Mouse (Mus musculus): ENCODE data around the gene Tmprss5. TPM values are rescaled to one million over a fixed set of nuclear protein-coding genes. Genes with fewer than 3 reads are reported as not detected.

Gene Tmprss5
- polyA plus RNA-seq, 1 experiment, result 0.12 TPM

DNA sequence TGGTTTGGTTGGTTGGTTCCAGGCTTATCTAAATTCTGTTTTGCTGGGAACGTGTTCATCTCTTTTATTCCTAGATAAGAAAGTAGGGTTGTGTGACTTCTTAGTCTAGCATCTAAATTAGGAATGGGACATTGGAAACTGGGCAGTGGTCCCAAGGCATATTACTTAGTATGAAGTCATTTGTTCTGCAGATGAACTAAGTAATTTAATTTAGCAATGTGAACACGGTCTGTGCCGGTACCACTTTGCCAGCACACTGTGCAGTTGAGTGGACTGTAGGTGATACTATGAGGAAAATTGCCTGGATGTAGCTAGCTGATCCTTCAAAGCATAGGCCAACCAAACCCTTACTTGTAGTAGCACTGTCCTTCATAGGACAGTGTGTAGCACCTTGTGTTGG, 4.2 kb upstream of the Tmprss5 start:
- peaks cover 52% of the 10 kb centered on the region for H3K36me3 ChIP-seq (ENCODE audit: control insufficient read depth, insufficient read depth, low read length)
- WGBS, result over 99% methylated on average over 3 of the region's 3 CpGs
- H3K4me3 ChIP-seq (ENCODE audit: control insufficient read depth, insufficient read depth, low read length), result no peak overlapping the region
- DNase-seq, result no peak
- H3K27ac ChIP-seq (ENCODE audit: control insufficient read depth, insufficient read depth, low read length), result no peak overlapping the region
- H3K27me3 ChIP-seq (ENCODE audit: control insufficient read depth, insufficient read depth, low read length), result no peaks in the 10 kb centered on the region
- TF ChIP-seq POLR2A (IDR thresholded peaks at IDR 0.05; ENCODE audit: control insufficient read depth, extremely low read depth, insufficient read depth, low read length, poor library complexity) (no peak), CTCF (IDR thresholded peaks at IDR 0.05; ENCODE audit: borderline replicate concordance, control insufficient read depth, extremely low read depth, insufficient read depth, low read length, poor library complexity) (no peak)
- no peaks in the 10 kb centered on the region for H3K4me1 ChIP-seq (replicated peaks; ENCODE audit: control insufficient read depth, insufficient read depth, low read length)

DNA sequence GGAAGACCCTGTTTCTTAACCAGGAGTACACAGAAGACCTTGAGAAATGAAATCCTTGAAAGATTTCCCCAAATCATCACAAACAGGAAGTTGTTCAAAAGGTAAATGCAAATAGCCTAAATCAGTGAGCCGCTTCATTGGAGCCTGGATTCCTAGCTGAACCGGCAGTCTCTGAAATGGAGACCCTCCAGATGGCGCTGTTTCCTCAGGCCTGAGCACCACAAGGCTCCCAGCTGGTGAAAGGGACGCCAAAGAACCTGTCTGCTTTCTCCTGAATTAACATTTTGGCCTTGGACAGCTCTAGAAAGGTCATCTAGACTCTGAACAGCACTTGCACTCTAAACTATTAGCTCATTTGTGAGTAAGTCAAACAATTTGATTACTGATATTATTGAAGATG, 501 bp downstream of the Tmprss5 start:
- H3K36me3 ChIP-seq (ENCODE audit: control insufficient read depth, insufficient read depth, low read length), result peaks cover 28% of the 10 kb centered on the region
- 46% methylated on average over 4 of the region's 4 CpGs for WGBS
- peak; percentile 51 for DNase-seq
- no peaks in the 10 kb centered on the region for H3K4me1 ChIP-seq (replicated peaks; ENCODE audit: control insufficient read depth, insufficient read depth, low read length)
- no peak overlapping the region for H3K4me3 ChIP-seq (ENCODE audit: control insufficient read depth, insufficient read depth, low read length)
- H3K27me3 ChIP-seq (ENCODE audit: control insufficient read depth, insufficient read depth, low read length), result no peaks in the 10 kb centered on the region
- H3K27ac ChIP-seq (ENCODE audit: control insufficient read depth, insufficient read depth, low read length), result no peak overlapping the region
- TF ChIP-seq CTCF (IDR thresholded peaks at IDR 0.05; ENCODE audit: borderline replicate concordance, control insufficient read depth, extremely low read depth, insufficient read depth, low read length, poor library complexity) (0 out of 2 replicates have a peak, but pooled peaks have one; percentile 45), POLR2A (IDR thresholded peaks at IDR 0.05; ENCODE audit: control insufficient read depth, extremely low read depth, insufficient read depth, low read length, poor library complexity) (no peak)

- no peak for DNase-seq
- no peaks in the 10 kb centered on the region for H3K27me3 ChIP-seq (ENCODE audit: control insufficient read depth, insufficient read depth, low read length)
- no peak overlapping the region for H3K4me3 ChIP-seq (ENCODE audit: control insufficient read depth, insufficient read depth, low read length)
- H3K36me3 ChIP-seq (ENCODE audit: control insufficient read depth, insufficient read depth, low read length), result no peaks in the 10 kb centered on the region
- no peak for TF ChIP-seq POLR2A (IDR thresholded peaks at IDR 0.05; ENCODE audit: control insufficient read depth, extremely low read depth, insufficient read depth, low read length, poor library complexity)
- no peak for TF ChIP-seq CTCF (IDR thresholded peaks at IDR 0.05; ENCODE audit: borderline replicate concordance, control insufficient read depth, extremely low read depth, insufficient read depth, low read length, poor library complexity)
- H3K4me1 ChIP-seq (replicated peaks; ENCODE audit: control insufficient read depth, insufficient read depth, low read length), result no peaks in the 10 kb centered on the region
- H3K27ac ChIP-seq (ENCODE audit: control insufficient read depth, insufficient read depth, low read length), result no peak overlapping the region
- 95% methylated on average over 11 of the region's 11 CpGs for WGBS
Observed at GRCm38 (mm10) chr9:49087317-49087716, 6.3 kb downstream of the Tmprss5 start.

DNA sequence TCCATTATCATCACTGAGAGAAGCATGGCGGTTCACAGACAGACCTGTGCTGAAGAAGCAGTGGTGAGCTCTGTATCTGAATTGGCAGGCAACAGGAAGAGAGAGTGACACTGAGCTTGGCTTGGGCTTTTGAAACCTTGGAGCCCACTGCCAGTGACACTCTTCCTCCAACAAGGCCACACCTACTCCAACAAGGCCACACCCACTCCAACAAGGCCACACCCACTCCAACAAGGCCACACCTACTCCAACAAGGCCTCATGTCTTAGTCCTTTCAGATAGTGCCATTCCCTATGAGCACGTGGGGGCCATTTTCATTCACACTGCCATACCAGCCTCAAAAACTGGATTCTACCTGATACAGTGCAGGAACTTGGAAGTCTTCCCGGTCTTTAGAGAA, 17.8 kb downstream of the Tmprss5 start:
- no peaks in the 10 kb centered on the region for H3K36me3 ChIP-seq (ENCODE audit: control insufficient read depth, insufficient read depth, low read length)
- no peak overlapping the region for H3K4me3 ChIP-seq (ENCODE audit: control insufficient read depth, insufficient read depth, low read length)
- H3K4me1 ChIP-seq (replicated peaks; ENCODE audit: control insufficient read depth, insufficient read depth, low read length), result no peaks in the 10 kb centered on the region
- DNase-seq, result no peak
- whole genome bisulfite sequencing, result 97% methylated on average over 3 of the region's 3 CpGs
- H3K27ac ChIP-seq (ENCODE audit: control insufficient read depth, insufficient read depth, low read length), result no peak overlapping the region
- TF ChIP-seq CTCF (IDR thresholded peaks at IDR 0.05; ENCODE audit: borderline replicate concordance, control insufficient read depth, extremely low read depth, insufficient read depth, low read length, poor library complexity) (no peak), POLR2A (IDR thresholded peaks at IDR 0.05; ENCODE audit: control insufficient read depth, extremely low read depth, insufficient read depth, low read length, poor library complexity) (no peak)
- H3K27me3 ChIP-seq (ENCODE audit: control insufficient read depth, insufficient read depth, low read length), result no peaks in the 10 kb centered on the region

- Histone ChIP-seq H3K4me1 (replicated peaks; ENCODE audit: control insufficient read depth, insufficient read depth, low read length) (no peaks in the 10 kb centered on the region), H3K27me3 (ENCODE audit: control insufficient read depth, insufficient read depth, low read length) (no peaks in the 10 kb centered on the region), H3K4me3 (ENCODE audit: control insufficient read depth, insufficient read depth, low read length) (no peak overlapping the region), H3K27ac (ENCODE audit: control insufficient read depth, insufficient read depth, low read length) (no peak overlapping the region), H3K36me3 (ENCODE audit: control insufficient read depth, insufficient read depth, low read length) (no peaks in the 10 kb centered on the region)
- DNase-seq, result no peak
- TF ChIP-seq CTCF (IDR thresholded peaks at IDR 0.05; ENCODE audit: borderline replicate concordance, control insufficient read depth, extremely low read depth, insufficient read depth, low read length, poor library complexity) (no peak), POLR2A (IDR thresholded peaks at IDR 0.05; ENCODE audit: control insufficient read depth, extremely low read depth, insufficient read depth, low read length, poor library complexity) (no peak)
- WGBS, result 83% methylated on average over 1 of the region's 1 CpGs
Observed at GRCm38 (mm10) chr9:49102328-49102727, 21.3 kb downstream of the Tmprss5 start.

DNA sequence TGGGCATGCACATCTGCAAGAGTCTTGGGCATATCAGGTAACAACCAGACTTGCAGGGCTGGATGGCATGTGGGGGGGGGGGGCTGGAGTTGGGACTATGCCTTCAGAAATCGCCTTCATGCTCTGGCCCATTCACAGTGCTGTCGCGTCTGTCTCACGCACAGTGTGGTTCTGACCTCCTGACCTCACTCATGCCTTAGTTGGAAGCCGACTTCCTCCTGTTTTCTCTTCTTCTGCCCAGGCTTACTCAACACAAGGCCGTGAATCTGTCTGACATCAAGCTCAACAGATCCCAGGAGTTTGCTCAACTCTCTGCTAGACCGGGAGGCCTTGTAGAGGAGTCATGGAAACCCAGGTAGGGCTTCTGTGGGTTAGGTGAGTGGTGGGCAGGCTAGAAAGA, 28.0 kb downstream of the Tmprss5 start:
- DNase-seq, result no peak
- no peak overlapping the region for H3K4me3 ChIP-seq (ENCODE audit: control insufficient read depth, insufficient read depth, low read length)
- no peaks in the 10 kb centered on the region for H3K27me3 ChIP-seq (ENCODE audit: control insufficient read depth, insufficient read depth, low read length)
- no peaks in the 10 kb centered on the region for H3K4me1 ChIP-seq (replicated peaks; ENCODE audit: control insufficient read depth, insufficient read depth, low read length)
- H3K27ac ChIP-seq (ENCODE audit: control insufficient read depth, insufficient read depth, low read length), result no peak overlapping the region
- TF ChIP-seq POLR2A (IDR thresholded peaks at IDR 0.05; ENCODE audit: control insufficient read depth, extremely low read depth, insufficient read depth, low read length, poor library complexity), result no peak
- no peak for TF ChIP-seq CTCF (IDR thresholded peaks at IDR 0.05; ENCODE audit: borderline replicate concordance, control insufficient read depth, extremely low read depth, insufficient read depth, low read length, poor library complexity)
- 75% methylated on average over 7 of the region's 7 CpGs for WGBS
- H3K36me3 ChIP-seq (ENCODE audit: control insufficient read depth, insufficient read depth, low read length), result no peaks in the 10 kb centered on the region

All from thymus, adult 2 months (tissue).